Mouse (Mus musculus): Measurements from ENCODE around the gene Cog2. TPM values are rescaled to one million over a fixed set of nuclear protein-coding genes. Genes with fewer than 3 reads are reported as not detected.

The Cog2 gene
- polyA plus RNA-seq, 1 experiment from 2014 or later: 16.5 TPM

- 63% methylated on average over 11 of the region's 11 CpGs for WGBS (ENCODE audit: insufficient replicate concordance)
- Histone ChIP-seq H3K9me3 (replicated peaks) (no peaks in the 10 kb centered on the region), H3K4me3 (replicated peaks) (no peak overlapping the region), H3K9ac (no peak overlapping the region), H3K27ac (replicated peaks) (no peak overlapping the region), H3K27me3 (no peaks in the 10 kb centered on the region), H3K4me2 (no peak overlapping the region), H3K4me1 (replicated peaks) (no peaks in the 10 kb centered on the region), H3K36me3 (replicated peaks) (no peaks in the 10 kb centered on the region)
- no peak for ATAC-seq (ENCODE audit: insufficient read depth)
Measured at GRCm38 (mm10) chr8:124495676-124496075, 24.9 kb upstream of the Cog2 start.

DNA sequence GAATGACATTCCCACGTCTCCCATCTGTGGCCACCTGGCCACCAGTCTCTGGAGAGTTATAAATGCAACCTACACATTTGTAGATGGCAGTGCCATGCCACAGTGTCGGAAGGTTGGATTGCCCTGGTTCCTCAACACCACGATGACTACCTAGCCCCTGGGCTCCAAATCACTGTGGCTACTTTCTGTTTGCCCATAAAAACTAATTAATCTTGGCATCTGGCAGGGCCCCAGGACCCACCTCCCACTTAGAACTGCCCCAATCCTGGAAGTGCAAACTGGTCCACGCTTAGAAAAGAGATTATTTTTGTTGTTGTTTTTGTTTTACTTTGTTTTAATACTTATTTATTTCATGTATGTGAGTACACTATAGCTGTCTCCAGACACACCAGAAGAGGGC is 24.3 kb upstream of the Cog2 start:
- Histone ChIP-seq H3K27me3 (no peaks in the 10 kb centered on the region), H3K9ac (no peak overlapping the region), H3K4me1 (replicated peaks) (no peaks in the 10 kb centered on the region), H3K4me3 (replicated peaks) (no peak overlapping the region), H3K36me3 (replicated peaks) (no peaks in the 10 kb centered on the region), H3K9me3 (replicated peaks) (no peaks in the 10 kb centered on the region), H3K4me2 (no peak overlapping the region), H3K27ac (replicated peaks) (no peak overlapping the region)
- 59% methylated on average over 4 of the region's 4 CpGs for WGBS (ENCODE audit: insufficient replicate concordance)
- ATAC-seq (ENCODE audit: insufficient read depth): no peak

DNA sequence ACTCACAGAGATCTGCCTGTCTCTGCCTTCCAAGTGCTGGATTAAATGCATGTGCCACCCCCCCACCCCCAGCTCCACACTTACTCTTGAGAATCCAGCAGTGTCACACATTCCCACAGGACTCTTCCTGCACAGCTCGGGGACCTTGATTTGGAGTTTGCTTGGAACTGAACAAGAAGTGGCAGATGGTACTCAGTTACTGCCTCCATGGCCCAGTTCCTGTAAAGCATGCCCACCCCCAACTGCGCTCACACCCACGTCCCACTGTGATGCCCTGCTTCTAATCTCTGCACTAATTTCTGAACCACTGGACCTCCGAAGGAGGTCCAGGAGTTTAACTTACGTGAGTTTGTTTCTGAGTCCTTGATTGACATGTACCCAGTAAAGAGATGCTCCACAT is 23.7 kb upstream of the Cog2 start:
- no peak overlapping the region for H3K9ac ChIP-seq
- no peak overlapping the region for H3K4me3 ChIP-seq (replicated peaks)
- no peaks in the 10 kb centered on the region for H3K4me1 ChIP-seq (replicated peaks)
- no peaks in the 10 kb centered on the region for H3K27me3 ChIP-seq
- no peaks in the 10 kb centered on the region for H3K9me3 ChIP-seq (replicated peaks)
- no peak overlapping the region for H3K27ac ChIP-seq (replicated peaks)
- 73% methylated on average over 5 of the region's 5 CpGs for WGBS (ENCODE audit: insufficient replicate concordance)
- no peak for ATAC-seq (ENCODE audit: insufficient read depth)
- no peak overlapping the region for H3K4me2 ChIP-seq
- no peaks in the 10 kb centered on the region for H3K36me3 ChIP-seq (replicated peaks)

DNA sequence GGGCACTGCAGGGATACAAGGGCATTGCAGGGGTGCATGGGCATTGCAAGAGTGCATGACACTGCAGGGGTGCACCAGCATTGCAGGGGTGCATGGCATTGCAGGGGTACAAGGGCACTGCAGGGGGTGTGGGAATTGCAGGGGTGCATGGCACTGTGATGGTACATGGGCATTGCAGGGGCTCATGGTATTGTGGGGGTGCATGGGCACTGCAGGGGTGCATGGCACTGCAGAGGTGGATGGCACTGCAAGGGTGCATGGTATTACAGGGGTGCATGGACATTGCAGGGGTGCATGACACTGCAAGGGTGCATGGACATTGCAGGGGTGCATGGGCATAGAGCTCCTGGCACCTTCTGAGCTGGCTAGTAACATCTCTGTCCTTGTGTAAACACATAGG is 22.2 kb upstream of the Cog2 start:
- Histone ChIP-seq H3K9ac (no peak overlapping the region), H3K4me2 (no peak overlapping the region), H3K4me1 (replicated peaks) (no peaks in the 10 kb centered on the region), H3K27me3 (no peaks in the 10 kb centered on the region), H3K36me3 (replicated peaks) (no peaks in the 10 kb centered on the region), H3K27ac (replicated peaks) (no peak overlapping the region), H3K4me3 (replicated peaks) (no peak overlapping the region), H3K9me3 (replicated peaks) (no peaks in the 10 kb centered on the region)
- no peak for ATAC-seq (ENCODE audit: insufficient read depth)

DNA sequence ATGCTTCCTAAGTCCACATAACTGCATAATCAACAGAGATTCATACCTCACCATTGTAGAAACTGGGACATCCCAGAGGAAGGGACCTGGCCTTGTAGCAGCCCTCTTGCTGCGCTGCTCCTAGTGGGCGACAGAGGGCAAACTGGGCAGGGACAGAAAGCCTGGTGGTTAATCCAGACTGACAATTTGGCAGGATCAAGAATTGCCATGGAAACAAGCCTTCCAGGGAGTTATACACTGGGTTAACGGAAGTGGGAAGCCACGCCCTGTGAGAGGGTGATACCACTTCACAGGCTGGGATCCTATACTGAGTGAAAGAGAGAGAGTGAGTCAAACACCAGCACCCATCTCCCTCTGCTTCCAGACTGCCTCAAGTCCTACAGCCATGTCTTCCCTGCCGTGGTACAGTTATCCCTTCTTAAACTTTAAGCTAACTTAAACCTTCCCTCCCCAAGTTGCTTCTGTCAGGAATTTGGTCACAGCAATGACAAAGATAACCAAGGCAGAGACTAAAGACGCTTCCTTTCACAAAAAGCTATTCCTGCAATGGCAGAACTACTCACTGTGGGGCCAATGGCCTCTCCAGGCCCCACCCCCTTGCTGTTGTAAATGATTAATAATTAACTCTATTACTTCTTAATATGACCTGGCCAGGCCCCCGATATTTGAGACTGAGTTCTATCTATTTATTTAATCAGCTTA is 21.2 kb upstream of the Cog2 start:
- H3K36me3 ChIP-seq (replicated peaks): no peaks in the 10 kb centered on the region
- H3K4me2 ChIP-seq: no peak overlapping the region
- 38% methylated on average over 7 of the region's 7 CpGs for WGBS (ENCODE audit: insufficient replicate concordance)
- H3K9ac ChIP-seq: no peak overlapping the region
- H3K4me3 ChIP-seq (replicated peaks): no peak overlapping the region
- no peaks in the 10 kb centered on the region for H3K27me3 ChIP-seq
- H3K27ac ChIP-seq (replicated peaks): no peak overlapping the region
- ATAC-seq (ENCODE audit: insufficient read depth): no peak
- no peaks in the 10 kb centered on the region for H3K9me3 ChIP-seq (replicated peaks)
- no peaks in the 10 kb centered on the region for H3K4me1 ChIP-seq (replicated peaks)

- H3K4me2 ChIP-seq: no peak overlapping the region
- no peaks in the 10 kb centered on the region for H3K27me3 ChIP-seq
- H3K27ac ChIP-seq (replicated peaks): no peak overlapping the region
- H3K4me3 ChIP-seq (replicated peaks): no peak overlapping the region
- ATAC-seq (ENCODE audit: insufficient read depth): no peak
- H3K9ac ChIP-seq: no peak overlapping the region
- H3K9me3 ChIP-seq (replicated peaks): no peaks in the 10 kb centered on the region
- 62% methylated on average over 5 of the region's 5 CpGs for WGBS (ENCODE audit: insufficient replicate concordance)
- no peaks in the 10 kb centered on the region for H3K36me3 ChIP-seq (replicated peaks)
- no peaks in the 10 kb centered on the region for H3K4me1 ChIP-seq (replicated peaks)
Measured at GRCm38 (mm10) chr8:124499938-124500239, 20.7 kb upstream of the Cog2 start.

DNA sequence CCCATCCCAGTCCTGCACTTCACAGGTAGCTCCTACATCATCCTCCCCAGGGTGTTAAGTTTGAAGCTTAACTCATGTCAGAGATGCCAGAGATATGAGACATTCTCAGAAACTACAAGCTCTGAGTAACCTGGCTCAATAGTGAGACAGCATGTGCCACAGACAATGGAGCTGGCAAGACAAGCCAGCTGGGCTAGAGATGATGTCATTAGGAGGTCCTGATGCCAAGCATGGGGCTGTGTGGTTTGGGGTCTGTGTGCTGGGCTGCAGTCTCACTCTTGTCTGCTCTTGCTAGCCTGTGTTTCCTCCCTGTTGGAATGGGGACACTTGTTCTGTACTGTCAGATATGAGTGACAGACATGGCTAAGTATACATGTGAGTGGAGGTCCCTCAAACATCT is 14.9 kb upstream of the Cog2 start:
- H3K27me3 ChIP-seq: no peaks in the 10 kb centered on the region
- no peak for ATAC-seq (ENCODE audit: insufficient read depth)
- H3K4me1 ChIP-seq (replicated peaks): no peaks in the 10 kb centered on the region
- H3K36me3 ChIP-seq (replicated peaks): no peaks in the 10 kb centered on the region
- no peak overlapping the region for H3K4me3 ChIP-seq (replicated peaks)
- H3K9me3 ChIP-seq (replicated peaks): no peaks in the 10 kb centered on the region
- no peak overlapping the region for H3K4me2 ChIP-seq
- H3K27ac ChIP-seq (replicated peaks): no peak overlapping the region
- H3K9ac ChIP-seq: no peak overlapping the region

DNA sequence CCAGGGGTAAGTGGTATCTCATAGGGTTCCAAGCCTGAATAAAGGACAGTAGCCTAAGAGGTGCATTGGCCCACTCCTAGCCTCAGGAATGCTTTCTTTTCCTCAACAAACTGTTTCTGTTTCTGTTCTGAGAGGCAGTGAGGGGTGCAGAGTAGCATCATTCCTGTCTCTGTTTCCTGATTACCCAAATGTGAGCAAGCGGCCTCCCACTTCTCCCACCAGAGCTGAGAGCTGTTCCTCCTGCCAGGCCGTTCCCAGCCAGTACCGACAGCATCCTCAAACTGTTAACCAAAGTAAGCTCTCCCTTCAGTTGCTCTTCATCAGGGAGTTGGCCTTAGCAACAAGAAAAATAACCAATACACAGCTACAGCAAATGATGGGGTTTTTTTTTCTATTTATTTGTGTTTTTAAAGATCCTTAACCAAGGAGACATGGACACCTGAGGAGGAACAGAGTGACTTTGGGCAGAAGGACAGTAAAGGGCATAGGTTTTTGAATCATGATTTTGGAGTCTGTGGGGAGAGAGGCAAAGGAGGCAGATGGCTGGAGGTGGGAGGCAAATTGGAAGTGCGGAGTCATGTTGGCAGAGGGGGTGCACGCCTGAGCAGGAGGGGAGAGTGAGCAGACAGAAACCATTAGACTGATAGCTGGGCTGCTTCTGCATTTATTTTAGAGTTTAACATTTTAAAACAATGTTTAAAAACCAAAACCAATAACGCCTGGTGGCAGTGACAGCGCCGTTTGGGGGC is 12.8 kb upstream of the Cog2 start:
- Histone ChIP-seq H3K4me1 (replicated peaks) (no peaks in the 10 kb centered on the region), H3K4me2 (no peak overlapping the region), H3K36me3 (replicated peaks) (no peaks in the 10 kb centered on the region), H3K9me3 (replicated peaks) (no peaks in the 10 kb centered on the region), H3K4me3 (replicated peaks) (no peak overlapping the region), H3K27me3 (no peaks in the 10 kb centered on the region), H3K27ac (replicated peaks) (no peak overlapping the region), H3K9ac (no peak overlapping the region)
- ATAC-seq (ENCODE audit: insufficient read depth): no peak
- 59% methylated on average over 8 of the region's 8 CpGs for WGBS (ENCODE audit: insufficient replicate concordance)

DNA sequence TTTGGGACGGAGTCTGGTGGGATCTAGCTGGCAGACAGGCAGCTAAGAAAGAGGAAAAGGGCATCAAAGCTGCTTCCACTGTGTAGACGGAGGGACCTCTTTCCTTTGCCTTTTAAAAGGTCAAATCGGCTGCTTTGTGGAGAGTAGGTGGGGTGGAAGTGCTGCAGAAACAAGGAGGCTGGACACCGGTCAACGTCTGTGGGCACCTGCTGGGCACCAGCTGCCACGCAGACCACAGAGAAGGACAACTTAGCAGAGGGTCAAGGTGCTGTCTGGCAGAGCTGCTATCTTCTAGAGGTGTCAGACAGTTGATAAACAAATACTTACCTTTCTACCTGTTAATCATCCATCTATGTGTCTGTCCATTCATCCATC is 12.3 kb upstream of the Cog2 start:
- Histone ChIP-seq H3K27me3 (no peaks in the 10 kb centered on the region), H3K4me2 (no peak overlapping the region), H3K36me3 (replicated peaks) (no peaks in the 10 kb centered on the region), H3K4me3 (replicated peaks) (no peak overlapping the region), H3K4me1 (replicated peaks) (no peaks in the 10 kb centered on the region), H3K9ac (no peak overlapping the region), H3K9me3 (replicated peaks) (no peaks in the 10 kb centered on the region), H3K27ac (replicated peaks) (no peak overlapping the region)
- whole genome bisulfite sequencing (ENCODE audit: insufficient replicate concordance): 69% methylated on average over 6 of the region's 6 CpGs
- ATAC-seq (ENCODE audit: insufficient read depth): no peak

- Histone ChIP-seq H3K4me3 (replicated peaks) (no peak overlapping the region), H3K27ac (replicated peaks) (no peak overlapping the region), H3K9me3 (replicated peaks) (no peaks in the 10 kb centered on the region), H3K36me3 (replicated peaks) (no peaks in the 10 kb centered on the region), H3K27me3 (no peaks in the 10 kb centered on the region), H3K9ac (no peak overlapping the region), H3K4me2 (no peak overlapping the region), H3K4me1 (replicated peaks) (no peaks in the 10 kb centered on the region)
- 29% methylated on average over 3 of the region's 3 CpGs for WGBS (ENCODE audit: insufficient replicate concordance)
- no peak for ATAC-seq (ENCODE audit: insufficient read depth)
Measured at GRCm38 (mm10) chr8:124509156-124509555, 11.4 kb upstream of the Cog2 start.

DNA sequence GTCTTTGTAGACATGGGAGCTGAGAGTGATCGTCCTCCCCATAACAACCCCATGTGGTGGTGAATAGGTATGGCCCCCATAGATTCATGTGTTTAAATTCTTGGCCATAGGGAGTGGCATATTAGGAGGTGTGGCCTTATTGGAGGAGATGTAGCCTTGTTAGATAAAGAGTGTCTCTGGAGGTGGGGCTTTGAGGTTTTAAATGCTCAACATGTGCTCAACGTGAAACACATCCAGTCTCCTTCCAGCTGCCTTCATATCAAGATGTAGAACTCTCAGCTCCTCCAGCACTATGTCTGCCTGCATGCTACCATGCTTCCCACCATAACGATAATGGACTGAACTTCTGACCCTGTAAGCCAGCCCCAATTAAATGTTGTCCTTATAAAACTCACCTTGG is 4.5 kb upstream of the Cog2 start:
- H3K4me1 ChIP-seq (replicated peaks): peaks cover 4% of the 10 kb centered on the region; the same call in 1 of the 2 replicates
- no peak overlapping the region for H3K4me2 ChIP-seq
- WGBS (ENCODE audit: insufficient replicate concordance): 47% methylated on average over 3 of the region's 3 CpGs
- no peak overlapping the region for H3K4me3 ChIP-seq (replicated peaks)
- H3K9me3 ChIP-seq (replicated peaks): no peaks in the 10 kb centered on the region
- H3K27me3 ChIP-seq: peaks cover 4% of the 10 kb centered on the region
- no peak overlapping the region for H3K9ac ChIP-seq
- H3K27ac ChIP-seq (replicated peaks): no peak overlapping the region
- ATAC-seq (ENCODE audit: insufficient read depth): no peak
- H3K36me3 ChIP-seq (replicated peaks): no peaks in the 10 kb centered on the region

DNA sequence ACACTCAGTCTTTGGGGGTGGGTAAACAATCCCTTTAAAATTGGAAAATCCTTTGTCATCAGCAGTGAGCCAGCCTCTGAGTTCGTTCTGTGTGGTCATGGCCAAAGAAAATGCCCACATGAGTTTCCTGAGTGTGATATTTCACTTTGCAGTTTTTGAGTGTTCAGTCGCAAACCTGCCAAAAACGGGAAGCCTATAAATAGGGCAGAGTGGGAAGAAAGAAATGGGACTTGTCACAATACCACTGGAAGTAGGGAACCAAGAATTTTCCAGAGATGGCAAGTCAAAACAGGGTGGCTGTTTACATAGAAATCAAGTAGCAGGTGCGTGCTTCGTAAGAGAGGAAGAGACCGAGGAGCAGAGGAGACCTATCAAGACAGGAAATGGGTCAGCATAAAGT is 4.0 kb upstream of the Cog2 start:
- Histone ChIP-seq H3K27ac (replicated peaks) (no peak overlapping the region), H3K27me3 (peaks cover 4% of the 10 kb centered on the region), H3K36me3 (replicated peaks) (no peaks in the 10 kb centered on the region), H3K4me1 (replicated peaks) (peaks cover 7% of the 10 kb centered on the region), H3K9ac (no peak overlapping the region), H3K4me2 (no peak overlapping the region), H3K9me3 (replicated peaks) (no peaks in the 10 kb centered on the region), H3K4me3 (replicated peaks) (no peak overlapping the region)
- 38% methylated on average over 6 of the region's 6 CpGs for WGBS (ENCODE audit: insufficient replicate concordance)
- ATAC-seq (ENCODE audit: insufficient read depth): no peak
